Mouse (Mus musculus): ENCODE measurements at regions not wholly inside any gene's neighbourhood (a gene's known extent, or its start where the extent isn't known, plus 50 kb on each side); places are given as distances from the start of the nearest gene placed in this dataset.
"Not testable (repeated sequence)": the region's sequence is repeated elsewhere in the genome, so short reads cannot be mapped to it uniquely, and the experiment has no call there.

- DNase-seq (ENCODE audit: low read depth) = no peak
Measured at GRCm38 (mm10) chr12:15410419-15410818, 406.3 kb downstream of the Trib2 start.

GRCm38 (mm10) chr12:15407577-15407976 lies 409.1 kb downstream of the Trib2 start:
- not testable (repeated sequence) for DNase-seq (ENCODE audit: low read depth)

- DNase-seq (ENCODE audit: low read depth) = no peak
Measured at GRCm38 (mm10) chr12:15392641-15393040, 424.1 kb downstream of the Trib2 start.

GRCm38 (mm10) chr12:15388574-15388973 lies 428.1 kb downstream of the Trib2 start:
- no peak for DNase-seq (ENCODE audit: low read depth)

- DNase-seq (ENCODE audit: low read depth) = no peak
Measured at GRCm38 (mm10) chr12:15357808-15358207, 458.9 kb downstream of the Trib2 start.

- no peak for DNase-seq (ENCODE audit: low read depth)
Measured at GRCm38 (mm10) chr12:15320697-15321449, 495.8 kb downstream of the Trib2 start.

- no peak for DNase-seq (ENCODE audit: low read depth)
Measured at GRCm38 (mm10) chr12:15319647-15320046, 497.1 kb downstream of the Trib2 start.

GRCm38 (mm10) chr12:15294898-15295297 lies 521.8 kb downstream of the Trib2 start:
- no peak for DNase-seq (ENCODE audit: low read depth)

- DNase-seq (ENCODE audit: low read depth) = no peak
Measured at GRCm38 (mm10) chr12:15262165-15262564, 554.6 kb downstream of the Trib2 start.

- DNase-seq (ENCODE audit: low read depth) = no peak
Measured at GRCm38 (mm10) chr12:15261604-15262003, 555.1 kb downstream of the Trib2 start.

GRCm38 (mm10) chr12:15260907-15261415 lies 555.8 kb downstream of the Trib2 start:
- DNase-seq (ENCODE audit: low read depth) = no peak

GRCm38 (mm10) chr12:15244966-15245365 lies 571.8 kb downstream of the Trib2 start:
- no peak for DNase-seq (ENCODE audit: low read depth)

GRCm38 (mm10) chr12:15222497-15223170 lies 594.1 kb downstream of the Trib2 start:
- DNase-seq (ENCODE audit: low read depth) = no peak

GRCm38 (mm10) chr12:15218504-15218903 lies 598.2 kb downstream of the Trib2 start:
- DNase-seq (ENCODE audit: low read depth) = no peak

- no peak for DNase-seq (ENCODE audit: low read depth)
Measured at GRCm38 (mm10) chr12:15216180-15216579, 600.5 kb downstream of the Trib2 start.

- no peak for DNase-seq (ENCODE audit: low read depth)
Measured at GRCm38 (mm10) chr12:15174411-15175041, 642.2 kb downstream of the Trib2 start.

- no peak for DNase-seq (ENCODE audit: low read depth)
Measured at GRCm38 (mm10) chr12:15162605-15163004, 654.1 kb downstream of the Trib2 start.

GRCm38 (mm10) chr12:15161864-15162263 lies 654.9 kb downstream of the Trib2 start:
- DNase-seq (ENCODE audit: low read depth) = no peak

- no peak for DNase-seq (ENCODE audit: low read depth)
Measured at GRCm38 (mm10) chr12:15160478-15160998, 656.2 kb downstream of the Trib2 start.

- DNase-seq (ENCODE audit: low read depth) = no peak
Measured at GRCm38 (mm10) chr12:15146398-15146797, 670.3 kb downstream of the Trib2 start.

GRCm38 (mm10) chr12:15137039-15137438 lies 679.7 kb downstream of the Trib2 start:
- no peak for DNase-seq (ENCODE audit: low read depth)

- no peak for DNase-seq (ENCODE audit: low read depth)
Measured at GRCm38 (mm10) chr12:15124179-15124578, 692.5 kb downstream of the Trib2 start.

Data from gonadal fat pad, adult 2 months (tissue).